Mouse (Mus musculus): ENCODE measurements around the gene Bend4.
A peak's percentile ranks its signal among the peaks of the same experiment; 100 is the strongest.

Gene Bend4

GRCm38 (mm10) chr5:67411475-67411874 is 16.6 kb downstream of the Bend4 start:
- DNase-seq = no peak

GRCm38 (mm10) chr5:67410426-67410825 is 17.7 kb downstream of the Bend4 start:
- no peak for DNase-seq

- no peak for DNase-seq
Observed at GRCm38 (mm10) chr5:67408391-67408790, 19.7 kb downstream of the Bend4 start.

GRCm38 (mm10) chr5:67404919-67405318 is 23.2 kb downstream of the Bend4 start:
- no peak for DNase-seq

GRCm38 (mm10) chr5:67404380-67404779 is 23.7 kb downstream of the Bend4 start:
- DNase-seq = no peak

GRCm38 (mm10) chr5:67401612-67402011 is 26.5 kb downstream of the Bend4 start:
- no peak for DNase-seq

GRCm38 (mm10) chr5:67400608-67401480 is 27.3 kb downstream of the Bend4 start:
- DNase-seq = no peak

- DNase-seq = no peak
Observed at GRCm38 (mm10) chr5:67399876-67400607, 28.1 kb downstream of the Bend4 start.

- no peak for DNase-seq
Observed at GRCm38 (mm10) chr5:67397186-67397585, 30.9 kb downstream of the Bend4 start.

- no peak for DNase-seq
Observed at GRCm38 (mm10) chr5:67395211-67395851, 32.8 kb downstream of the Bend4 start.

GRCm38 (mm10) chr5:67393951-67394350 is 34.2 kb downstream of the Bend4 start:
- DNase-seq = no peak

- DNase-seq = no peak
Observed at GRCm38 (mm10) chr5:67382556-67382955, 45.6 kb downstream of the Bend4 start.

GRCm38 (mm10) chr5:67381690-67382089 is 46.4 kb downstream of the Bend4 start:
- no peak for DNase-seq

GRCm38 (mm10) chr5:67377044-67377621 is 51.0 kb downstream of the Bend4 start:
- DNase-seq = no peak

GRCm38 (mm10) chr5:67362931-67363330 is 65.2 kb downstream of the Bend4 start:
- DNase-seq = no peak

- DNase-seq = no peak
Observed at GRCm38 (mm10) chr5:67362316-67362715, 65.8 kb downstream of the Bend4 start.

GRCm38 (mm10) chr5:67348949-67349348 is 79.2 kb downstream of the Bend4 start:
- peak; percentile 77 for DNase-seq

- no peak for DNase-seq
Observed at GRCm38 (mm10) chr5:67347060-67347459, 81.0 kb downstream of the Bend4 start.

All from layer of hippocampus, adult 9-11 months (tissue).